Mouse (Mus musculus): ENCODE results near the gene Ank2. TPM values are rescaled to one million over a fixed set of nuclear protein-coding genes. Genes with fewer than 3 reads are reported as not detected.

The Ank2 gene
- polyA plus RNA-seq, 1 experiment from 2014 or later: 4.9 TPM

DNA sequence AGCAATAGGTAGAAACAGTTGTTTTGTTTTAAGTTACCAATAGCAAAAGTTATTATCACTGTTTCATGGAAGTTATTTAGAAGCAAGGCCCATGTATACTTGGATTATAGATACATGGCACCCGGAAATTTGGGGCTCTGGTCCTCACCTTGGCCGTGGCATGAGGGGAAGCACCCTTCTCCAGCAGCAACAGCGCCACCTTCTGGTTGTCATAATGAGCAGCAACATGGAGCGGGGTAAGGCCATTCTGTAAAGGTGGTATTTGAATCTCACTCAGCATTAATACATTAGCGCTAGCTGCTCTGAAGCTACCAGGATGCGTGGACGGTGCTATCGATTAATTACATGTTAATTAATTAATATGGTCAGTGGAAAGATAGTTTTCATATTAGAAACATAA is 486.6 kb downstream of the Ank2 start:
- Histone ChIP-seq H3K9me3 (replicated peaks) (no peaks in the 10 kb centered on the region), H3K9ac (no peak overlapping the region), H3K4me3 (replicated peaks) (no peak overlapping the region), H3K27ac (no peak overlapping the region), H3K27me3 (no peaks in the 10 kb centered on the region), H3K4me2 (no peak overlapping the region), H3K36me3 (no peaks in the 10 kb centered on the region), H3K4me1 (replicated peaks) (no peaks in the 10 kb centered on the region)
- 36% methylated on average over 8 of the region's 8 CpGs for WGBS (ENCODE audit: insufficient replicate concordance)
- DNase-seq (no peak), ATAC-seq (ENCODE audit: low read depth) (no peak)

- H3K9ac ChIP-seq: no peak overlapping the region
- DNase-seq (no peak), ATAC-seq (ENCODE audit: low read depth) (peak; percentile 58; the same call in 1 of the 2 replicates)
- no peaks in the 10 kb centered on the region for H3K27me3 ChIP-seq
- no peaks in the 10 kb centered on the region for H3K36me3 ChIP-seq
- no peaks in the 10 kb centered on the region for H3K9me3 ChIP-seq (replicated peaks)
- WGBS (ENCODE audit: insufficient replicate concordance): 70% methylated on average over 9 of the region's 9 CpGs
- no peak overlapping the region for H3K4me2 ChIP-seq
- no peaks in the 10 kb centered on the region for H3K4me1 ChIP-seq (replicated peaks)
- H3K27ac ChIP-seq: no peak overlapping the region
- no peak overlapping the region for H3K4me3 ChIP-seq (replicated peaks)
These were observed 493.1 kb downstream of the Ank2 start for GRCm38 (mm10) chr3:127005898-127006673.

- H3K9ac ChIP-seq: no peak overlapping the region
- H3K27ac ChIP-seq: no peak overlapping the region
- H3K4me1 ChIP-seq (replicated peaks): no peaks in the 10 kb centered on the region
- no peaks in the 10 kb centered on the region for H3K36me3 ChIP-seq
- WGBS (ENCODE audit: insufficient replicate concordance): 60% methylated on average over 9 of the region's 9 CpGs
- DNase-seq (peak; percentile 0), ATAC-seq (ENCODE audit: low read depth) (peak; percentile 60)
- H3K27me3 ChIP-seq: no peaks in the 10 kb centered on the region
- H3K4me2 ChIP-seq: no peak overlapping the region
- no peaks in the 10 kb centered on the region for H3K9me3 ChIP-seq (replicated peaks)
- no peak overlapping the region for H3K4me3 ChIP-seq (replicated peaks)
These were observed 494.1 kb downstream of the Ank2 start for GRCm38 (mm10) chr3:127004860-127005633.

DNA sequence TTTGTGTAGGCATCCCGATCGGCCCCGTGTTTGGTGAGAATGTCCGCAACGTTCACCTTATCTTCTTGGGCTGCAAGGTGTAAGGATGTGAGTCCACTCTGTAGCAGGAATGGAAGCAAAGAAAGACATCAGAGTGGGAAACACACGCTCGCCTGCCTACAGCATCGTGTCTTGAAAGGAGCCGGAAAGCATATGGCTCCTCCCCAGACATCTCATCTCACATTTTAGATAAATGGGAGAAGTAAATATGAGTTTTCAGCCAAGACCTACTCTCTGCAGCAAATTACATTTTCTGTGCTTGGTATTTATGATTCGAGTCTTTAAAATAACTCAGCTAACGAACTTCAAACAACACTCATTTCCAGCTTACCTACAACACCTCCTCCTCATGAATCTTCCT is 495.2 kb downstream of the Ank2 start:
- no peaks in the 10 kb centered on the region for H3K27me3 ChIP-seq
- no peak for ATAC-seq (ENCODE audit: low read depth)
- no peak overlapping the region for H3K4me3 ChIP-seq (replicated peaks)
- H3K36me3 ChIP-seq: no peaks in the 10 kb centered on the region
- 73% methylated on average over 11 of the region's 11 CpGs for WGBS (ENCODE audit: insufficient replicate concordance)
- H3K27ac ChIP-seq: no peak overlapping the region
- H3K4me1 ChIP-seq (replicated peaks): no peaks in the 10 kb centered on the region
- no peak overlapping the region for H3K4me2 ChIP-seq
- H3K9me3 ChIP-seq (replicated peaks): no peaks in the 10 kb centered on the region
- DNase-seq: no peak
- H3K9ac ChIP-seq: no peak overlapping the region

- H3K27ac ChIP-seq: no peak overlapping the region
- no peak overlapping the region for H3K9ac ChIP-seq
- no peaks in the 10 kb centered on the region for H3K4me1 ChIP-seq (replicated peaks)
- H3K9me3 ChIP-seq (replicated peaks): no peaks in the 10 kb centered on the region
- H3K27me3 ChIP-seq: peaks cover 4% of the 10 kb centered on the region; the same call in 1 of the 2 replicates
- no peaks in the 10 kb centered on the region for H3K36me3 ChIP-seq
- DNase-seq (no peak), ATAC-seq (ENCODE audit: low read depth) (no peak)
- no peak overlapping the region for H3K4me3 ChIP-seq (replicated peaks)
- H3K4me2 ChIP-seq: peak overlapping the region; percentile 15; the same call in 1 of the 2 replicates
- WGBS (ENCODE audit: insufficient replicate concordance): 13% methylated on average over 8 of the region's 8 CpGs
These were observed 500.4 kb downstream of the Ank2 start for GRCm38 (mm10) chr3:126998742-126999112.

DNA sequence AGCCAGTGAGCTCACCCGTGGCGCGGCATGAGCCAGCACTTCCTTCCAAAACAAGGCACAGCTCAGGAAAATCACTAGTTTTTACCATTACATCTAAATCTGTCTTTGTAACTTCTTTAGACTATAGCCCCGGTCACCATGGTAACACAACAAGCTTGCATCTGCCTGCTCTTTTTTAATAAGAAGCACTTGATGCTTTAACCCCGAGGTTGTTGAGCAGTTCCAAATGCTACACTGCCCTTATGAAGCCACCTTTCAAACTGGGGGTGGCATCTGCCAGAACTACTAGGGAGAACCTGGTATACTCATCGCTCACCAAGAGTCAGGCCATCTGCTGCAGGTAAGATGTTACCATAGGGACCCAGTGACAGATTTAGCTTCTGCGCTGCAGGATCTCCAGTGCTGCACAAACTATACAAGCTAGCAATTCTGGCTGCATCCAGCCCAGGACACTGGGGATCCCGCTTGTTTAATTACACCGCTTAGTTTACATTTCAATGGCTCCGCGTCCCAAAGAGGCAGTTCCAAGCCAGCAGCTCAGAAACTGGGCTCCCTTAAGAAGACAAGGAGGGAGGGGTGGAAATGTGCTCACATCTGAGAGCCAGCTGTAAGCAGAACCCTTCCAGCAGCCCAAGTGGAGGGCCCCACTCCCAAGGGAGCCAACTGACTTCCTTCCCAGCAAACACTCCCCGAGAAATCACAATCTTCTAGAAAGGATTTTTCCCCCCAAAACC is 501.0 kb downstream of the Ank2 start:
- Histone ChIP-seq H3K27me3 (peaks cover 4% of the 10 kb centered on the region; the same call in 1 of the 2 replicates), H3K4me1 (replicated peaks) (no peaks in the 10 kb centered on the region), H3K27ac (no peak overlapping the region), H3K36me3 (no peaks in the 10 kb centered on the region), H3K9ac (no peak overlapping the region), H3K4me3 (replicated peaks) (no peak overlapping the region), H3K9me3 (replicated peaks) (no peaks in the 10 kb centered on the region), H3K4me2 (peak overlapping the region; percentile 38)
- DNase-seq: no peak
- WGBS (ENCODE audit: insufficient replicate concordance): 11% methylated on average over 12 of the region's 12 CpGs
- ATAC-seq (ENCODE audit: low read depth): no peak

DNA sequence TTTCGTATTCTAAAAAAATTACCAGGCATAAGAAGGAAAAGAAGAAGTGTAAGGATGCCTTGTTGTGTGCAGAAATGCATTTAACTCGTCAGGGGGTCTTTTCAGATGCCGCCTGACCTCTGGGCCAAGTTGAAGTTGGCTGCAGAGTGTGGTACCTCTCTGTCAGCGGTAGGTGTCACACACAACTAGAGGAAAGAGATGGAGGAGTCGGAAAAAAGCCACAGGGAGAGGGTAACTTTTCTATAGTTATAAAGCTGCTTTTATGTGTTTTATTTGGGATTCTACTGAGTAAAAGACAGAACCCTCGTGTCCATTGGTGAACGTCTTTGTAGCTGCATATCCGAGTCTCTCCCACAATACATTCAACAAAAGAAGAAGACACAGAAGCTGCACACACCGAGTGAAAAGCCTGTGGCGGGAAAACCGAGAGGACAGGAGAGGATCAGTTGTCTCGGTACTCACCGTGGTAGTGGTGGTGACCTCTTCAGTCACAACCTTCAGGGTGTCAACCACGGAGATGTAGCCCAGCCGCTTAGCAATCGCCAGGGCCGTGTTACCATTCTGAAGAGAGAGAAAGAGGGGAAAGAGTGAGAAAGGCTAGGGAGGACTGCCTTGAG is 501.7 kb downstream of the Ank2 start:
- Histone ChIP-seq H3K27me3 (peaks cover 4% of the 10 kb centered on the region; the same call in 1 of the 2 replicates), H3K4me1 (replicated peaks) (no peaks in the 10 kb centered on the region), H3K9ac (no peak overlapping the region), H3K36me3 (no peaks in the 10 kb centered on the region), H3K4me3 (replicated peaks) (no peak overlapping the region), H3K4me2 (peak overlapping the region; percentile 38), H3K27ac (no peak overlapping the region), H3K9me3 (replicated peaks) (no peaks in the 10 kb centered on the region)
- WGBS (ENCODE audit: insufficient replicate concordance): 12% methylated on average over 17 of the region's 17 CpGs
- ATAC-seq (ENCODE audit: low read depth) (no peak), DNase-seq (no peak)

- no peaks in the 10 kb centered on the region for H3K4me1 ChIP-seq (replicated peaks)
- H3K36me3 ChIP-seq: no peaks in the 10 kb centered on the region
- H3K27ac ChIP-seq: no peak overlapping the region
- no peaks in the 10 kb centered on the region for H3K9me3 ChIP-seq (replicated peaks)
- ATAC-seq (ENCODE audit: low read depth): no peak
- WGBS (ENCODE audit: insufficient replicate concordance): 76% methylated on average over 8 of the region's 8 CpGs
- H3K27me3 ChIP-seq: peaks cover 4% of the 10 kb centered on the region; the same call in 1 of the 2 replicates
- H3K4me2 ChIP-seq: no peak overlapping the region
- DNase-seq: no peak
- H3K9ac ChIP-seq: no peak overlapping the region
- no peak overlapping the region for H3K4me3 ChIP-seq (replicated peaks)
These were observed 502.4 kb downstream of the Ank2 start for GRCm38 (mm10) chr3:126996721-126997120.

DNA sequence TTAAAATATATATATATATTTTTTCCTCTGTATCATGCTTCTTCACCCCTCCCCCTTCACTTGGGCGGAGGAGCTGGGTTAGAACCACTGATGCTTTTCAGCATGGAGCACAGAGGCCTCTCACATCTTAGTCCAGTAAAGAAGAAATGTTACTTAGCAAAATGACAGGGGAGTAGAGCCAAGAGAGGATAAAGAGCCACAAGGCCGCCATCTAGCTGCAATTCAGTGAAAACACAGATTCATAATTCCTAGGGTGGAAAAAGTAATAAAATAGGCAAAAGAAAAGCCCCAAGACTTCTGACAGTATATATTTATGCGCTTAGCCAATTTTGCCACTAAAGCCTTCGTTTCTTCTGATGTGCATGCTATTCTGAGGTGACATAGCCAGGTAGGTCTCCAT is 503.2 kb downstream of the Ank2 start:
- no peak overlapping the region for H3K4me2 ChIP-seq
- no peak overlapping the region for H3K4me3 ChIP-seq (replicated peaks)
- ATAC-seq (ENCODE audit: low read depth): no peak
- no peak for DNase-seq
- no peak overlapping the region for H3K27ac ChIP-seq
- H3K36me3 ChIP-seq: no peaks in the 10 kb centered on the region
- no peaks in the 10 kb centered on the region for H3K9me3 ChIP-seq (replicated peaks)
- WGBS (ENCODE audit: insufficient replicate concordance): 51% methylated on average over 4 of the region's 4 CpGs
- H3K9ac ChIP-seq: no peak overlapping the region
- H3K27me3 ChIP-seq: peaks cover 4% of the 10 kb centered on the region; the same call in 1 of the 2 replicates
- no peaks in the 10 kb centered on the region for H3K4me1 ChIP-seq (replicated peaks)

DNA sequence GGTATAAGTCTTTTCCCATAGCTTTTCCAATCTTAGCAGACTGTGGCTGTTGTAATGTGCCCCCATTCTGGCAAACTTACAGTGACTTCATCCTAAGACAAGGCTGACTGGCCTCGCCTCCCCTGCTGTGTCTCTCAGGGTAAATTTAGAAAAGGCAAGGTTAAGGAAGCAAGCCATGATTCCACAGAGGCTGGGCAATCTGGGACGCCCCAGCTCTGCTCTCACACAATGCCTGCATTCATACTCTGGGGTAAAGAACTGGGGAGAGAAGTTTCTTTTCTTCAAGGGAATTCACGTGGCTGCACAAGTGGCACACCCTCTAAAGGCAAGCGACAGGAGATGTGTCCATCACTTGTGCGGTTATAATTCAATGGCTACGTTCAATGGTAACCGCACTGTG is 505.0 kb downstream of the Ank2 start:
- WGBS (ENCODE audit: insufficient replicate concordance): 70% methylated on average over 7 of the region's 7 CpGs
- no peak overlapping the region for H3K4me2 ChIP-seq
- no peak for ATAC-seq (ENCODE audit: low read depth)
- H3K36me3 ChIP-seq: no peaks in the 10 kb centered on the region
- H3K9ac ChIP-seq: no peak overlapping the region
- no peak overlapping the region for H3K27ac ChIP-seq
- no peaks in the 10 kb centered on the region for H3K9me3 ChIP-seq (replicated peaks)
- DNase-seq: no peak
- no peaks in the 10 kb centered on the region for H3K4me1 ChIP-seq (replicated peaks)
- no peak overlapping the region for H3K4me3 ChIP-seq (replicated peaks)
- H3K27me3 ChIP-seq: peaks cover 4% of the 10 kb centered on the region; the same call in 1 of the 2 replicates

- Histone ChIP-seq H3K4me2 (no peak overlapping the region), H3K4me1 (replicated peaks) (no peaks in the 10 kb centered on the region), H3K9me3 (replicated peaks) (no peaks in the 10 kb centered on the region), H3K27me3 (no peaks in the 10 kb centered on the region), H3K9ac (no peak overlapping the region), H3K27ac (no peak overlapping the region), H3K4me3 (replicated peaks) (no peak overlapping the region), H3K36me3 (no peaks in the 10 kb centered on the region)
- DNase-seq (no peak), ATAC-seq (ENCODE audit: low read depth) (no peak)
- 74% methylated on average over 3 of the region's 3 CpGs for WGBS (ENCODE audit: insufficient replicate concordance)
These were observed 509.2 kb downstream of the Ank2 start for GRCm38 (mm10) chr3:126989936-126990335.

All from liver, embryonic 13.5 days (tissue).